Mouse (Mus musculus): Measurements from ENCODE around the gene Ndufs2. TPM values are rescaled to one million over a fixed set of nuclear protein-coding genes. Genes with fewer than 3 reads are reported as not detected.

Ndufs2 gene
- total and polyA plus RNA-seq, 2 experiments from 2014 or later = 203 to 219 TPM

DNA sequence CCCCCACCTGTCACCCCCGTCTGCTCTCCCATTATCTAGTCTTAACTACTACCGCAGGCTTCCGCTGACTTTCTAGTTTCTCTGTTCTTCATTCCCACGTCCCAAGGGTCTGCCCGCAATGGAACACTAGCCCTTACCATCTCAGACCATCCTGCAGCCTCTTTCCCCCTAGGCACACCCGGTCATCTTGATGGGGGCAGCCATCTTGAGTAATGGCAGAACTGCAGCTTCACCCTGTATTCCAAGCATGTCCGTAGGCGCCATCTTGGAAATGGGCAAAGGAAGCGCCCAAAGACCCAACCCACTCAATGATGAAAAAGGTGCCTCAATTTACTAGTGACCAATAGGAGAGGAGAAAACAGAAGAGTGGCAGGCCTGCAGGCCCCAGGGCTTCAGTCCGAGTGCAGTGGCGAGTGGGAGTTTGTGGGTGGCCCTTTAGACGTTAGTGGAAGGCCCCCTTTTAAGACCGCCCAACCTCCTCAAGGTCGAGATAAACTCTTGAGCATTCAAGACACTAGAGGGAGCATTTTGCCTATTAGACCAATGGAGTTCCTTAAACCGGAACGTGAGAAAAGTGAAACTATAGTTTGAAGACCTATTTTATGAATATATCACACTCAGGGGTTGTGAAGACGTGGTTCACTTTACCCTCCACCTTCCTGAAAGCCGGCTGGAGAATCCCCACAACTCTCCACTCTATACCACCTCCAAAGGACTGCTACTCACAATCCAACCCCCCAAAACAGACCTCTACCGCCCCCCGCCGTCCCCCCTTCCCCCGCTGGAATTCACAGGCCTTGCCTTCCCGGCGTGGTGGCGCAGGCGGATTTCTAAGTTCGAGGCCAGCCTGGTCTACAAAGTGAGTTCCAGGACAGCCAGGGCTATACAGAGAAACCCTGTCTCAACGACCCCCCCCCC lies 28.7 kb downstream of the Ndufs2 start, which contains the start of gene Tomm40l:
TSS of gene Tomm40l (minus strand) at position 277 of the 918 bp plus-strand sequence.
- Histone ChIP-seq H3K9me3 (ENCODE audit: low read length) (no peaks in the 10 kb centered on the region), H3K27ac (ENCODE audit: low read depth, low read length) (0 out of 2 replicates have a peak within 1 kb of the TSS, but pooled peaks have one; percentile 35), H3K27me3 (ENCODE audit: insufficient read depth, low read length) (no peaks in the 10 kb centered on the region), H3K4me2 (ENCODE audit: low read depth) (peak within 1 kb of the TSS; percentile 83), H3K9ac (peak within 1 kb of the TSS; percentile 47), H3K36me3 (ENCODE audit: insufficient read depth) (peaks cover 21% of the 10 kb centered on the region), H3K4me3 (ENCODE audit: low read depth, low read length) (peak within 1 kb of the TSS; percentile 56), H3K4me1 (ENCODE audit: insufficient read depth) (peaks cover 9% of the 10 kb centered on the region)
- ATAC-seq (peak; percentile 97), DNase-seq (peak; percentile 96)
- peak; percentile 70 for TF ChIP-seq CTCF (IDR thresholded peaks at IDR 0.05; ENCODE audit: low read depth)
- WGBS = 3% methylated on average over 28 of the region's 28 CpGs

DNA sequence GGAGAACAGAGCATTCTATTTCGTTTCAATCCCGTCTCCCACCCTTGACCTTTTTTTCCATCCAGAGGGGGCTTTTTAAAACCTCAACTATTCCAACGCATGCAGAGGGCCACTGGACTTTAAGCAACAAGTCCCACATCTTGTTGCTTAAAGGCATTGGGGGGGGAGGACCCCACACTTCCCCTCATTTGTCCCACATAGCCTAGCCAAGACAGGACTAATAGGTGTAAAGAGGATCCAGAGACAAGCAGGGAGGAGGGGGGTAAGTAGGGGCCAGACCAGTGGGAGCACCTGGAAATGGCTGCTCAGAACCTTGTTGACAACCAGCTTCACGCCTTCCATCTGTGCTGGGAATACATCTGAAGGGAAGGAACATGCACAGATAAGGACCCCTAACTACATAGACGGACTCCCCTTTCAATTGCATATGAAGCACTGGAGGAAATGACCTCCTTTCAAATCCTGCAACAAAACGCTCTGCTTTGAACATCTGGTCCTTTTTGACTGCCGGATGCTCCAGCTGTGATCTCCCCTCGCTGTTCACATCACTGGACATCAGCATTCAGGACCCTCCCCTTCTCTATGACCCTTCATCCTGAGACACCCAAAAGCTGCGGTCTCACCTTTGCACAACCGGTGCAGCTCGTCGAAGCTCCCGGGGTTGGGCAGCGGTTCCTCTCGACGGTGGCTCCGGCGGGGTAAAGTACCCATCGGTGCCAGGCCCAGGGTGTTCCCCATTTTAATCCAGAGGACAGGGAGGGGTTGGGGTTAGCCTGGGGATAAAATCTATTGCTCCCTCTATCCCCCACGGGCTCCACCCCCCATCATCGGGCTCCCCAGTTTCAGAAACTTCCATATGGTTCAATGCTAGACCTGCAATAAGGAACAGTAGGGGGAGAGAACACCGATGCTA lies 29.7 kb downstream of the Ndufs2 start:
- Histone ChIP-seq H3K4me1 (ENCODE audit: insufficient read depth) (peaks cover 9% of the 10 kb centered on the region), H3K27ac (ENCODE audit: low read depth, low read length) (0 out of 2 replicates have a peak overlapping the region, but pooled peaks have one; percentile 35), H3K9ac (peak overlapping the region; percentile 47), H3K36me3 (ENCODE audit: insufficient read depth) (peaks cover 21% of the 10 kb centered on the region), H3K4me3 (ENCODE audit: low read depth, low read length) (peak overlapping the region; percentile 56), H3K4me2 (ENCODE audit: low read depth) (peak overlapping the region; percentile 83), H3K9me3 (ENCODE audit: low read length) (no peaks in the 10 kb centered on the region), H3K27me3 (ENCODE audit: insufficient read depth, low read length) (no peaks in the 10 kb centered on the region)
- peak; percentile 16 for DNase-seq
- ATAC-seq = no peak
- no peak for TF ChIP-seq CTCF (IDR thresholded peaks at IDR 0.05; ENCODE audit: low read depth)
- WGBS = 6% methylated on average over 22 of the region's 22 CpGs

DNA sequence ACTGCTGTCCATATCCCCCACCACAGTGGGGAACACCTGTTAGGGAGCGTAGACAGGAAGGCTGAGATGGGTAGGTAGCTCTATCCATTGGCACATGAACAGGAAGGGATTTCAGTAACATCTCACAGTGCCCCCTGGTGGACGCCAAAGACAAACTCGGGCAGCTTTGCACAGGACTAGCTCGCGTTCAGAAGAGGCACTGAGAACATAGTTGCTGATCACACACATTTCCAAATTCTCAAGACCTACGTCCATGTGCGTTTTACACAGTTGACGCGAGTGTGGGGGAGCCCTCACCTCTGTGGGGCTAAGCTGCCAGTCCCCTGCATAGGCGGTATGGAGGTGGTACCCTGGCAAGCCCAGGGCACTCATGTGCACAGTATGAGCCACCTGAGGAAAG lies 30.3 kb downstream of the Ndufs2 start:
- peak; percentile 93 for TF ChIP-seq CTCF (IDR thresholded peaks at IDR 0.05; ENCODE audit: low read depth)
- Histone ChIP-seq H3K4me3 (ENCODE audit: low read depth, low read length) (peak overlapping the region; percentile 56; the same call in 1 of the 2 replicates), H3K27ac (ENCODE audit: low read depth, low read length) (no peak overlapping the region), H3K4me1 (ENCODE audit: insufficient read depth) (peaks cover 9% of the 10 kb centered on the region), H3K36me3 (ENCODE audit: insufficient read depth) (peaks cover 21% of the 10 kb centered on the region), H3K9ac (no peak overlapping the region), H3K4me2 (ENCODE audit: low read depth) (peak overlapping the region; percentile 83), H3K27me3 (ENCODE audit: insufficient read depth, low read length) (no peaks in the 10 kb centered on the region), H3K9me3 (ENCODE audit: low read length) (no peaks in the 10 kb centered on the region)
- DNase-seq (peak; percentile 91), ATAC-seq (peak; percentile 28; the same call in 1 of the 2 replicates)
- 11% methylated on average over 10 of the region's 10 CpGs for WGBS

DNA sequence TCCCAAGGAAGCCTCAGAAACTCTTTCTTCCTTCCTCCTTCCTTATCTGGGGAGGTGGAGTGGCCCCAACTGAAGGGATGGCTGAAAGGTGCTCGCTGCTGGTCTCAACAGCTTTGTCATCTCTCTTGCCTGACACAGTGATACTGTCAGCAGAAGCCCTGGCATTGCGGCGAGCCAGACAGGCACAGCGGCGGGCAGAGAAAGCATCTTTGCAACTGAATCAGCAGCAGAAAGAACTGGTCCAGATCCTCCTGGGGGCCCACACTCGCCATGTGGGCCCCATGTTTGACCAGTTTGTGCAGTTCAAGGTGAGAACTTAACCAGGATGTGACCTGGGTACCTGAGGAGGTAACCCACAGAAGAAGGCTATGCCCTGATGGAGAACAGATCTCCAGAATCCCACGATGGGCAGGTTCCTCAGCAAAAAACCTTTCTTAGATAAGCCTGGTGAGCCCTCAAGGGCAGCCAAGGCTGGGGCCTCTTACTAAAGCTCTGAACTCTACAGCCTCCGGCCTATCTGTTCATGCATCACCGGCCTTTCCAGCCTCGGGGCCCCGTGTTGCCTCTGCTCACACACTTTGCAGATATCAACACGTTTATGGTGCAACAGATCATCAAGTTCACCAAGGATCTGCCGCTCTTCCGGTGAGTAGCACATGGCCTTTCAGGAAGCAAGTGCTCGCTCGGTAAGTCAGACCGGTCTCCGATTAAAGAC lies 34.8 kb downstream of the Ndufs2 start:
- Histone ChIP-seq H3K4me3 (ENCODE audit: low read depth, low read length) (no peak overlapping the region), H3K36me3 (ENCODE audit: insufficient read depth) (peaks cover 21% of the 10 kb centered on the region), H3K27ac (ENCODE audit: low read depth, low read length) (no peak overlapping the region), H3K27me3 (ENCODE audit: insufficient read depth, low read length) (no peaks in the 10 kb centered on the region), H3K4me2 (ENCODE audit: low read depth) (no peak overlapping the region), H3K4me1 (ENCODE audit: insufficient read depth) (peaks cover 5% of the 10 kb centered on the region), H3K9me3 (ENCODE audit: low read length) (no peaks in the 10 kb centered on the region), H3K9ac (no peak overlapping the region)
- 90% methylated on average over 18 of the region's 18 CpGs for WGBS
- ATAC-seq = no peak
- no peak for DNase-seq
- TF ChIP-seq CTCF (IDR thresholded peaks at IDR 0.05; ENCODE audit: low read depth) = no peak

DNA sequence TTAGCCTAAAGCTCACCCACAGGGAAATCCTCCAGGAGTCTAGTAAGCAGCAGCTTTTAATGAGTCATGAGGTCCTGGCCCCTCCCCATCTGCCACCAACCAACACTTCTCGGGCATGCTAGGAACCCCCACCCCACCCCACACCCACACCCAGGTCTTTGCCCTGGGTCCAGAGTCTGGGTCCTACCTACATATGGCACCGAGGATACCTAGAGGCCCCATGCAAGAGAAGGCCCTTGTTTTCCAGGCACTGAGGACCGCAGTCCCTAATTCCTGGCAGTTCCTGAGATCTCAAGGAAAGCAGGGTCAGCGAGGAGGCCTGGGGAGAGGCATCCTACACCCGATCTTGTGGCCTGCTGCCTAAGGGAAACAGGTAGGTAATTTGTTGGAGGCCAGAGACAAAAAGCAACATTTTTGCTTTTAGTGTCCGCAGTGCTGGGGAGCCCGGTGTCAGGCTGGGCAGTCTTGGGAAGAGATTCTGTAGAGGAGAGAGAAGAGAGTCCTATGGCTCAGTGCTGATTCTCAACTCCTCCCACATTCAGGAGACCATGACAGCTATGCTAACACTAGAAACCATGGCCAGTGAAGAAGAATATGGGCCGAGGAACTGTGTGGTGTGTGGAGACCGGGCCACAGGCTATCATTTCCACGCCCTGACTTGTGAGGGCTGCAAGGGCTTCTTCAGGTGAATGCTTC lies 37.2 kb downstream of the Ndufs2 start, which contains the start of gene Nr1i3:
TSS of gene Nr1i3 (plus strand) at position 170 of the 696 bp plus-strand sequence.
- Histone ChIP-seq H3K4me1 (ENCODE audit: insufficient read depth) (no peaks in the 10 kb centered on the region), H3K4me3 (ENCODE audit: low read depth, low read length) (no peak within 1 kb of the TSS), H3K27ac (ENCODE audit: low read depth, low read length) (no peak within 1 kb of the TSS), H3K4me2 (ENCODE audit: low read depth) (no peak within 1 kb of the TSS), H3K36me3 (ENCODE audit: insufficient read depth) (peaks cover 10% of the 10 kb centered on the region), H3K27me3 (ENCODE audit: insufficient read depth, low read length) (no peaks in the 10 kb centered on the region), H3K9me3 (ENCODE audit: low read length) (no peaks in the 10 kb centered on the region), H3K9ac (no peak within 1 kb of the TSS)
- ATAC-seq (no peak), DNase-seq (no peak)
- no peak for TF ChIP-seq CTCF (IDR thresholded peaks at IDR 0.05; ENCODE audit: low read depth)
- WGBS = 69% methylated on average over 10 of the region's 10 CpGs

DNA sequence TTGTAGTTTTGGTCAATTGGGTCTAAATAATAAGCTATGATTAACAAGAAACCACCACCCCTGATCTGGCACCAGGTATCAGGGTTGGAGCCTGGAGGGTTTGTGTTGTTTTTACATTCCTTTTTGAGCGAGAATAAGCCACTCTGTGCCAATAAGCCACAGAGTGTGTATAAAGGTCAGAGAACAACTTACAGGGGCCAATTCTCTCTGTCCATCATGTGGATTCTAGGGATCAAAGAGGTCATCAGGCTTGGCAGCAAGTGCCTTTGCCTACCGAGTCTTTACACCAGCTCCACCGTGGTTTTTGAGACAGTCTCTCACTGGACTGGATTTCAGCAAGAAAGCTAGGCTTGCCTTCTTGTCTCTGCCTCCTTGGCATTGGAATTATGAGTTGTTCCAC lies 38.3 kb downstream of the Ndufs2 start:
- Histone ChIP-seq H3K27me3 (ENCODE audit: insufficient read depth, low read length) (no peaks in the 10 kb centered on the region), H3K4me1 (ENCODE audit: insufficient read depth) (no peaks in the 10 kb centered on the region), H3K4me3 (ENCODE audit: low read depth, low read length) (no peak overlapping the region), H3K4me2 (ENCODE audit: low read depth) (no peak overlapping the region), H3K9ac (no peak overlapping the region), H3K9me3 (ENCODE audit: low read length) (no peaks in the 10 kb centered on the region), H3K36me3 (ENCODE audit: insufficient read depth) (no peaks in the 10 kb centered on the region), H3K27ac (ENCODE audit: low read depth, low read length) (no peak overlapping the region)
- WGBS = 60% methylated on average over 3 of the region's 3 CpGs
- DNase-seq (no peak), ATAC-seq (no peak)
- TF ChIP-seq CTCF (IDR thresholded peaks at IDR 0.05; ENCODE audit: low read depth) = no peak

All from forebrain, postnatal 0 days (tissue).